Mouse (Mus musculus) forebrain, embryonic 16.5 days (tissue): ENCODE measurements around the gene Zfp663. TPM values are rescaled to one million over a fixed set of nuclear protein-coding genes. Genes with fewer than 3 reads are reported as not detected.
A peak's percentile ranks its signal among the peaks of the same experiment; 100 is the strongest.

Experiments used
- ATAC-seq: fragments of 200-750 bp; cut with Nextera tagmentation; 2 replicates; pipeline ENCODE4 v1.8.0; 2017; ENCODE audit warnings: mild to moderate bottlenecking, moderate library complexity
- H3K27ac ChIP-seq: fragments of 300-500 bp; sonication (generic); 2 replicates; pipeline ENCODE4 v1.5.1; 2014; ENCODE audit warnings: low read length, control low read depth
- H3K27me3 ChIP-seq: fragments of 300-500 bp; sonication (generic); replicated peaks from 2 replicates; pipeline ENCODE4 v1.6.1; 2014; ENCODE audit warnings: low read length; ENCODE audit not compliant: control insufficient read depth, insufficient read depth
- H3K36me3 ChIP-seq: fragments of 300-500 bp; sonication (generic); 2 replicates; pipeline ENCODE4 v1.6.1; 2014; ENCODE audit not compliant: control insufficient read depth, insufficient read depth
- H3K4me1 ChIP-seq: fragments of 300-500 bp; sonication (generic); replicated peaks from 2 replicates; pipeline ENCODE4 v1.6.1; 2014; ENCODE audit warnings: low read length; ENCODE audit not compliant: control insufficient read depth, insufficient read depth
- H3K4me2 ChIP-seq: fragments of 300-500 bp; sonication (generic); 2 replicates; pipeline ENCODE4 v1.6.1; 2014; ENCODE audit warnings: mild to moderate bottlenecking, low read length, control low read depth
- H3K4me3 ChIP-seq: fragments of 300-500 bp; sonication (generic); replicated peaks from 2 replicates; pipeline ENCODE4 v1.5.1; 2014; ENCODE audit warnings: mild to moderate bottlenecking, low read length, control low read depth
- H3K9ac ChIP-seq: fragments of 300-500 bp; sonication (generic); replicated peaks from 2 replicates; pipeline ENCODE4 v1.6.1; 2014; ENCODE audit warnings: low read depth, low read length, control low read depth
- H3K9me3 ChIP-seq: fragments of 300-500 bp; sonication (generic); 2 replicates; pipeline ENCODE4 v1.6.1; 2016; ENCODE audit warnings: low read length; ENCODE audit not compliant: control insufficient read depth
- WGBS: fragments of 180-500 bp; shearing (Covaris S2); extraction: QIAGEN DNeasy Blood & Tissue Kit; methylation state at CpG from one replicate; pipeline ENCODE4 v1.1.7; 2014; 5-methylcytosine and 5-hydroxymethylcytosine counted together
- polyA plus RNA-seq: library from polyadenylated mRNA; unstranded; fragments of >200 nt; fragmentation: Nextera tagmentation; extraction: Ambion mirVana; gene quantifications from 2 replicates; pipeline ENCODE4 v1.2.1, GENCODE M21; 2015

Gene Zfp663
- polyA plus RNA-seq, result 6.3 and 6.6 TPM in 2 replicates

- Histone ChIP-seq H3K4me1 (peaks cover 18% of the 10 kb centered on the region), H3K4me2 (peak within 1 kb of the TSS; percentile 82), H3K27me3 (no peaks in the 10 kb centered on the region), H3K27ac (peak within 1 kb of the TSS; percentile 72), H3K9ac (peak within 1 kb of the TSS; percentile 84), H3K9me3 (no peaks in the 10 kb centered on the region), H3K36me3 (no peaks in the 10 kb centered on the region), H3K4me3 (peak within 1 kb of the TSS; percentile 57)
- 0% methylated on average over 27 of the region's 27 CpGs for WGBS
- peak; percentile 62 for ATAC-seq
Observed at GRCm38 (mm10) chr2:165368496-165368895, at the start of gene Zfp663. Zfp663 (minus strand) TSS chr2:165368729.

- no peaks in the 10 kb centered on the region for H3K9me3 ChIP-seq
- H3K27me3 ChIP-seq, result no peaks in the 10 kb centered on the region
- H3K9ac ChIP-seq, result no peak overlapping the region; the same call in 1 of the 2 replicates
- H3K4me1 ChIP-seq, result peaks cover 23% of the 10 kb centered on the region
- peak overlapping the region; percentile 62 for H3K27ac ChIP-seq
- no peak overlapping the region for H3K4me3 ChIP-seq
- 19% methylated on average over 7 of the region's 7 CpGs for WGBS
- ATAC-seq, result peak; percentile 67
- no peak overlapping the region for H3K4me2 ChIP-seq
- H3K36me3 ChIP-seq, result no peaks in the 10 kb centered on the region
Observed at GRCm38 (mm10) chr2:165417291-165417690, 48.8 kb upstream of the Zfp663 start.

- H3K4me2 ChIP-seq, result no peak overlapping the region
- H3K4me1 ChIP-seq, result peaks cover 23% of the 10 kb centered on the region
- H3K27ac ChIP-seq, result no peak overlapping the region
- H3K27me3 ChIP-seq, result no peaks in the 10 kb centered on the region
- ATAC-seq, result no peak
- no peaks in the 10 kb centered on the region for H3K9me3 ChIP-seq
- no peak overlapping the region for H3K4me3 ChIP-seq
- no peak overlapping the region for H3K9ac ChIP-seq
- no peaks in the 10 kb centered on the region for H3K36me3 ChIP-seq
- 51% methylated on average over 6 of the region's 6 CpGs for WGBS
Observed at GRCm38 (mm10) chr2:165415795-165416194, 47.3 kb upstream of the Zfp663 start.

GRCm38 (mm10) chr2:165415141-165415721 is 46.7 kb upstream of the Zfp663 start:
- Histone ChIP-seq H3K9me3 (no peaks in the 10 kb centered on the region), H3K4me3 (no peak overlapping the region), H3K36me3 (no peaks in the 10 kb centered on the region), H3K27ac (no peak overlapping the region), H3K4me1 (peaks cover 18% of the 10 kb centered on the region), H3K9ac (no peak overlapping the region), H3K27me3 (no peaks in the 10 kb centered on the region), H3K4me2 (no peak overlapping the region)
- 33% methylated on average over 11 of the region's 11 CpGs for WGBS
- no peak for ATAC-seq

DNA sequence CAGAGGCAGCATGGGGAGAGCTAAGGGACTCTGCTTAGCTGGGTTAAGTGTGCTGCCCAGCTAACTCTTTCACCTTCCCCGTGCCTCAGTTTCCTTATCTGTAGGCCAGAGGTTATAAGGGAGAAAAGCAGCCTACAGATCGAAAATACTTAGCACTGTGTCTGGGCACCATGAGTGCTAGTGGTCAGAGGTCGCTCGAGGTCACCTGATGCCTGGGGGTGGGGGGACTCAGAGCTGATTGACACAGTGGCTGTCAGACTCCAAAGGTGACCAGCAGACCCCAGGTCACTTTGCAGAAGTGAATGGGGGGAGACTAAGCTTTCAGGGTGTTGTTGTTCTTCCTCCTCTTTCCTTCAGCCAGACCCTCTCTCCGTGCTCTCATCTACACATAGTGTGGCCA is 45.8 kb upstream of the Zfp663 start:
- Histone ChIP-seq H3K9me3 (no peaks in the 10 kb centered on the region), H3K4me3 (no peak overlapping the region), H3K27me3 (no peaks in the 10 kb centered on the region), H3K36me3 (no peaks in the 10 kb centered on the region), H3K9ac (no peak overlapping the region), H3K4me1 (peaks cover 12% of the 10 kb centered on the region), H3K4me2 (no peak overlapping the region), H3K27ac (no peak overlapping the region)
- 77% methylated on average over 5 of the region's 5 CpGs for WGBS
- no peak for ATAC-seq

GRCm38 (mm10) chr2:165413884-165414283 is 45.4 kb upstream of the Zfp663 start:
- no peak overlapping the region for H3K27ac ChIP-seq
- H3K9me3 ChIP-seq, result no peaks in the 10 kb centered on the region
- 39% methylated on average over 3 of the region's 3 CpGs for WGBS
- H3K9ac ChIP-seq, result no peak overlapping the region
- peaks cover 10% of the 10 kb centered on the region for H3K4me1 ChIP-seq
- H3K4me3 ChIP-seq, result no peak overlapping the region
- H3K4me2 ChIP-seq, result no peak overlapping the region
- ATAC-seq, result no peak
- no peaks in the 10 kb centered on the region for H3K27me3 ChIP-seq
- H3K36me3 ChIP-seq, result no peaks in the 10 kb centered on the region

DNA sequence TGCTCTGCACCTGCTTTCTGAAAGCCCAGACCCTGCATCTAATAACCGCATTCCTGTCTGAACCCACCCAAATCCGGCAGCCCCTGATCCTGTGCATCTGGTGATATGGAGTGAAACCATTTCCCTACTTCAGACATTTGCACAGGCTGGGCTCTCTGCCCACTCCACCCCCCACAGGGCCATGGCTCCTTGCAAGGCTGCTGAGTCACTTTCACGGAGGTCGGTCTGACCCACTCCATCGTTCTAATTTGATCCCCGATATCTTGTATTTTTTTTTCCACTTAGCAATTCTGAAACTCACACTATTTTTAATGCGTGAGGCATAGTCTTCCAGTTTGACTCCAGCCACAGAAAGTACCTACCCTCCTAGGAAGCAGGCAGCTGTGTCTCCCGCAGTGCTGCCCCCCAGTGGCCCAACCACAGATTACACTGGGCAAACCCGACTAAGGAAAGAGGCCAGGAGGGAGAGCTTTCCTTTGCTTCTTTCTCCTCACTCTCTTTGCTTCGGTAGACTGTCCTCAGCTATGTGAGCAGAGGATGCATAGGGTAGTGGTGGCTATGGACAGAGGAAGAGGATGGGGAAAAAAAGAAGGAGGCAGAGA is 39.3 kb upstream of the Zfp663 start:
- no peaks in the 10 kb centered on the region for H3K36me3 ChIP-seq
- H3K4me1 ChIP-seq, result peaks cover 2% of the 10 kb centered on the region; the same call in 1 of the 2 replicates
- H3K9me3 ChIP-seq, result no peaks in the 10 kb centered on the region
- H3K9ac ChIP-seq, result no peak overlapping the region
- no peak overlapping the region for H3K4me2 ChIP-seq
- no peak overlapping the region for H3K27ac ChIP-seq
- WGBS, result 40% methylated on average over 10 of the region's 10 CpGs
- no peak for ATAC-seq
- no peak overlapping the region for H3K4me3 ChIP-seq
- H3K27me3 ChIP-seq, result no peaks in the 10 kb centered on the region

GRCm38 (mm10) chr2:165405351-165405750 is 36.8 kb upstream of the Zfp663 start:
- Histone ChIP-seq H3K4me1 (peaks cover 2% of the 10 kb centered on the region; the same call in 1 of the 2 replicates), H3K9ac (no peak overlapping the region), H3K27ac (no peak overlapping the region), H3K4me3 (no peak overlapping the region), H3K9me3 (no peaks in the 10 kb centered on the region), H3K4me2 (no peak overlapping the region), H3K36me3 (no peaks in the 10 kb centered on the region), H3K27me3 (no peaks in the 10 kb centered on the region)
- WGBS, result 70% methylated on average over 6 of the region's 6 CpGs
- no peak for ATAC-seq

GRCm38 (mm10) chr2:165404951-165405350 is 36.4 kb upstream of the Zfp663 start:
- H3K4me2 ChIP-seq, result no peak overlapping the region
- no peak for ATAC-seq
- no peaks in the 10 kb centered on the region for H3K27me3 ChIP-seq
- no peak overlapping the region for H3K27ac ChIP-seq
- no peak overlapping the region for H3K9ac ChIP-seq
- peaks cover 2% of the 10 kb centered on the region; the same call in 1 of the 2 replicates for H3K4me1 ChIP-seq
- no peak overlapping the region for H3K4me3 ChIP-seq
- H3K9me3 ChIP-seq, result no peaks in the 10 kb centered on the region
- H3K36me3 ChIP-seq, result no peaks in the 10 kb centered on the region
- 78% methylated on average over 9 of the region's 9 CpGs for WGBS
